Mouse (Mus musculus): ENCODE results near the gene Vps11.

DNA sequence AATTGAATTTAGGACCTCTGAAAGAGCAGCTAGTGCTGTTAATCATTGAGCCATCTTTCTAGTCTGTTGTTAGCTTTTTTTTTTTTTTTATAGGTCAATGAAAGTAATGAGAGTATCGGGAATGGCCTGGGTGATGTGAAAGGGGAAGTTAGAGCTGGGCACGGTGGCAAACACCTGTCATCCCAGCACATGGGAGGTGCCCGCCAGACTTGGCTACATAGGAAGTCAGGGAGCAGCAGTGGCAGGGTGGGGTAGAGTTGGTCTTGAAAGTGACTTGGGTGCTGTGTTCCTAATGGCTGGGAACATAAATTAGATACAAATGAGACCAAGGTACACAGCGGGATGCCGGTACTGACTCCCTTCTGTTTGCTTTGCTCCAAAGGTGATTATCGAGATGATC lies 30.7 kb downstream of the Vps11 start:
- no peak for TF ChIP-seq POLR2A (IDR thresholded peaks at IDR 0.05; ENCODE audit: low read depth, low read length)
- no peak for TF ChIP-seq CTCF (IDR thresholded peaks at IDR 0.05; ENCODE audit: extremely low read depth, insufficient read length, insufficient replicate concordance, low read depth, low read length)

All from small intestine, adult 2 months (tissue).